Mouse (Mus musculus) thymus, adult 18-20 months (tissue): ENCODE measurements around the gene Vwa8.

Experiments
- DNase-seq, 2 experiments: peaks; one replicate each; pipeline ENCODE4 v3.0.0; 2022; ENCODE audit warnings: mixed read lengths in 2 of 2

Gene Vwa8

DNA sequence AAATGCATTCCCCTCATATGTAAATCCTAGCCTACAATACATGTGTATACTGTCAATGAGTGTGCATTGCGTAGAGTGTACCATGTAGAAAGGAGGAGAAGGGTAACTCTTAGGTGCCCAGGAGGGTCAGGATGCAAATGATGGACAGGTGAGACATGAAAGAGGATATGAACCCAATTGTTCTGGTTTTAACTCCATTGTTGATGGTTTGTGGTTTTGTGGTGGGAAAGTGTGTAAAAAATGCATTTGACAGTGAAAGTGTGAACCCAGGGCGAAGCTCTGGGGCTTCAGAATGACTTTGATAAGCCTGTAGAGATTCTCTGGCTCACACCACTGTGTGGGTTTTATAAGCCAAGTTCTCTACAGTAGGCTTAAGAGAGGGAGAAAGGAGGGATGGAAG lies 385.7 kb downstream of the Vwa8 start:
- no peak for DNase-seq

- DNase-seq, result no peak
Measured at GRCm38 (mm10) chr14:79235157-79235556, 386.3 kb downstream of the Vwa8 start.

- DNase-seq, result peak in 1 of 2 experiments; percentile 63
Measured at GRCm38 (mm10) chr14:79236261-79236660, 387.4 kb downstream of the Vwa8 start.

- peak in 1 of 2 experiments; percentile 59 for DNase-seq
Measured at GRCm38 (mm10) chr14:79239402-79239801, 390.6 kb downstream of the Vwa8 start.

- no peak for DNase-seq
Measured at GRCm38 (mm10) chr14:79241057-79241570, 392.3 kb downstream of the Vwa8 start.

GRCm38 (mm10) chr14:79241656-79242385 lies 393.0 kb downstream of the Vwa8 start:
- no peak for DNase-seq

DNA sequence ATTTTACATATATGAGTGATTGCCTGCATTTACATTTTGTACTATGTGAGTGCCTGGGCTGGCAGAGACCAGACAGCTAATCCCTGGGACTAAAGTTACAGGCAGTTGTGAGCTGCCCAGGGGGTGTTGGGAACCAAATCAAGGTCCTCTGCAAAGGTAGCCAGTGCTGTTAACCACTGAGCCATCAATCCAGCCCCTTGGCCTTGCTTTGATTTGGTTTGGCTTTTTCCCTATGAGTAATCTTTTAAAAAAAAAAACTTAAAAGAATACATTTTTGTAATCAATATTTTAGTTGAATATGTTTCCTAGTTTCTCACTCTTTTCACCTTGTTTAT lies 393.5 kb downstream of the Vwa8 start:
- no peak for DNase-seq

DNA sequence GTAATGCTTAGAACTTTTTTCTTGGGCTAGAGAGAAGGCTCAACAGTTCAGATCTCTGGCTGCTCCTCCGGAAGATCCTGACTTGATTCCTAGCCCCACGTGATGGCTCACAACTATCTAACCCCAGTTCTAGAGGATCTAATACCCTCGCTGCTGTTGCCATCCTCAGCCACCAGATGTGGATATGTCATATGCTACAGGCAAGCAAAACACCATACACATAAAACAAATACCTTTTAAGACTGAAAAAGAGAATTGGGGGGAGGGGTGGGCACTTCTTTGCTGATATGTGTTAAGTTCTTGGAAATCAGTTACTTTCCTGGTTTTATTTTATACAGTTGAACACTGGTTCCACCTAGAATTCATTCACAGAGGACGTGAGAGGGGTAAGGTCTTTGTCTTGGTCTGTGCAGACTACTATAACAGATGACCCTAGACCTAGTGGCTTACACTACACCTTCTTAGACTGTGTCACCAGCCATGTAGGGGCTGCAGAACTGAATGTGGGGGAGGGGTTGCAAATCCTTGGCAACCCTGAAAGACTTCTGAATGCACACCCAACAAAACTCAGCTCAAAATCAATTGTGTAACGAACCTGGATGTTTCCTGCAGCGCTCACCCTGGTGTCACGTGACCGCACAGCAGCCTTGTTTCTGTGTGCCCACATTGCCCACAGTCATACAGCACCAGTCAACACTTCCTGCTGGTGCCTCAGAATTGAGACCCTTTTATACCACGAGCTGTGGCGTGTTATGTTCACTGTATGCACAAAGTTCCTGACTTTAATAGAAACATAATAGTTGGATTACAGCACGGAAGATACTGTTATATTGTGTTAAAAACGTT lies 394.4 kb downstream of the Vwa8 start:
- peak; percentile 81 to 90 for DNase-seq

DNA sequence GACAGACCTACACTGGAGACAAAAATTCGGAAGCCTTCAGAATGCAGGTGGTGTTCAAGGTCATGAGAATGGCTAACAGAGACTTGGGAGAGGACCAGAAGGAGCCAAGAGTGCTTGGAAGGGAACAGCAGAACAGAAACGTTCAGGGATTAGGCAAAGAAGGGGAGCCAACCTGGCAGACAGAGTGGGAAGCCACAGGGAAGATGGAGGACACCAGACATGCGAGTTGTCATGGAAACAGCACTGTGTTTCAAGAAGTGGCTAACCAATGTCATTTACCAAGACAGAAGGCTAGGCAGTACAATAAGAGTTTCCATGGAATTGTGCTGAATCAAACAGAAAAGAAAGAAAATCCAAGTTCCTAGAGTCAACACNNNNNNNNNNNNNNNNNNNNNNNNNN lies 395.7 kb downstream of the Vwa8 start:
- DNase-seq, result no peak

GRCm38 (mm10) chr14:79251727-79252285 lies 403.0 kb downstream of the Vwa8 start:
- no peak for DNase-seq
